Mouse (Mus musculus): ENCODE measurements around the gene Dlk2. TPM values are rescaled to one million over a fixed set of nuclear protein-coding genes. Genes with fewer than 3 reads are reported as not detected.

The Dlk2 gene
- total and polyA plus RNA-seq, 3 experiments, result 0.22 TPM; not detected in 2

GRCm38 (mm10) chr17:46265502-46265901, 31.7 kb upstream of the Dlk2 start:
- TF ChIP-seq GATA2 (IDR thresholded peaks at IDR 0.05; ENCODE audit: borderline replicate concordance, low read depth, low read length) (no peak), POLR2AphosphoS5 (IDR thresholded peaks at IDR 0.05; ENCODE audit: insufficient replicate concordance, low read depth, low read length) (no peak), TAL1 (conservative IDR thresholded peaks at IDR 0.05; ENCODE audit: low read depth, low read length) (no peak), GATA1 (IDR thresholded peaks at IDR 0.05; ENCODE audit: borderline replicate concordance, low read length) (no peak), CTCF (IDR thresholded peaks at IDR 0.05; ENCODE audit: low read depth, low read length) (no peak)
- H3K4me1 ChIP-seq (ENCODE audit: insufficient read depth, low read depth, low read length), result peaks cover 28% of the 10 kb centered on the region
- H3K36me3 ChIP-seq (replicated peaks), result peaks cover 99% of the 10 kb centered on the region
- no peaks in the 10 kb centered on the region for H3K9me3 ChIP-seq (replicated peaks)
- DNase-seq (ENCODE audit: low spot score), result no peak
- H3K4me3 ChIP-seq (ENCODE audit: low read depth, low read length), result no peak overlapping the region
- no peaks in the 10 kb centered on the region for H3K27me3 ChIP-seq (ENCODE audit: insufficient read depth, low read length)
- no peak for ATAC-seq (ENCODE audit: extremely low read depth, insufficient number of reproducible peaks, low FRiP score, poor library complexity, severe bottlenecking)

GRCm38 (mm10) chr17:46265918-46266618, 31.2 kb upstream of the Dlk2 start:
- ATAC-seq (ENCODE audit: extremely low read depth, insufficient number of reproducible peaks, low FRiP score, poor library complexity, severe bottlenecking), result peak; percentile 40
- TF ChIP-seq TAL1 (conservative IDR thresholded peaks at IDR 0.05; ENCODE audit: low read depth, low read length) (no peak), POLR2AphosphoS5 (IDR thresholded peaks at IDR 0.05; ENCODE audit: insufficient replicate concordance, low read depth, low read length) (no peak), GATA1 (IDR thresholded peaks at IDR 0.05; ENCODE audit: borderline replicate concordance, low read length) (no peak), CTCF (IDR thresholded peaks at IDR 0.05; ENCODE audit: low read depth, low read length) (peak; percentile 73), GATA2 (IDR thresholded peaks at IDR 0.05; ENCODE audit: borderline replicate concordance, low read depth, low read length) (no peak)
- peaks cover 22% of the 10 kb centered on the region for H3K4me1 ChIP-seq (ENCODE audit: insufficient read depth, low read depth, low read length)
- DNase-seq (ENCODE audit: low spot score), result peak; percentile 63
- H3K27me3 ChIP-seq (ENCODE audit: insufficient read depth, low read length), result no peaks in the 10 kb centered on the region
- no peaks in the 10 kb centered on the region for H3K9me3 ChIP-seq (replicated peaks)
- H3K4me3 ChIP-seq (ENCODE audit: low read depth, low read length), result no peak overlapping the region
- peaks cover 99% of the 10 kb centered on the region for H3K36me3 ChIP-seq (replicated peaks)

GRCm38 (mm10) chr17:46266986-46267385, 30.2 kb upstream of the Dlk2 start:
- ATAC-seq (ENCODE audit: extremely low read depth, insufficient number of reproducible peaks, low FRiP score, poor library complexity, severe bottlenecking) (no peak), DNase-seq (ENCODE audit: low spot score) (no peak)
- peaks cover 99% of the 10 kb centered on the region for H3K36me3 ChIP-seq (replicated peaks)
- no peak for TF ChIP-seq GATA2 (IDR thresholded peaks at IDR 0.05; ENCODE audit: borderline replicate concordance, low read depth, low read length)
- H3K27me3 ChIP-seq (ENCODE audit: insufficient read depth, low read length), result no peaks in the 10 kb centered on the region
- no peak overlapping the region for H3K4me3 ChIP-seq (ENCODE audit: low read depth, low read length)
- H3K9me3 ChIP-seq (replicated peaks), result no peaks in the 10 kb centered on the region
- H3K4me1 ChIP-seq (ENCODE audit: insufficient read depth, low read depth, low read length), result peaks cover 21% of the 10 kb centered on the region

GRCm38 (mm10) chr17:46267511-46267910, 29.7 kb upstream of the Dlk2 start:
- ATAC-seq (ENCODE audit: extremely low read depth, insufficient number of reproducible peaks, low FRiP score, poor library complexity, severe bottlenecking), result no peak
- H3K4me3 ChIP-seq (ENCODE audit: low read depth, low read length), result no peak overlapping the region
- H3K36me3 ChIP-seq (replicated peaks), result peaks cover 99% of the 10 kb centered on the region

GRCm38 (mm10) chr17:46268026-46268720, 29.0 kb upstream of the Dlk2 start:
- peaks cover 99% of the 10 kb centered on the region for H3K36me3 ChIP-seq (replicated peaks)
- ATAC-seq (ENCODE audit: extremely low read depth, insufficient number of reproducible peaks, low FRiP score, poor library complexity, severe bottlenecking) (no peak), DNase-seq (ENCODE audit: low spot score) (no peak)
- no peaks in the 10 kb centered on the region for H3K27me3 ChIP-seq (ENCODE audit: insufficient read depth, low read length)
- H3K4me1 ChIP-seq (ENCODE audit: insufficient read depth, low read depth, low read length), result peaks cover 21% of the 10 kb centered on the region
- no peak overlapping the region for H3K4me3 ChIP-seq (ENCODE audit: low read depth, low read length)
- TF ChIP-seq CTCF (IDR thresholded peaks at IDR 0.05; ENCODE audit: low read depth, low read length) (no peak), POLR2AphosphoS5 (IDR thresholded peaks at IDR 0.05; ENCODE audit: insufficient replicate concordance, low read depth, low read length) (no peak), TAL1 (conservative IDR thresholded peaks at IDR 0.05; ENCODE audit: low read depth, low read length) (no peak), GATA2 (IDR thresholded peaks at IDR 0.05; ENCODE audit: borderline replicate concordance, low read depth, low read length) (no peak), GATA1 (IDR thresholded peaks at IDR 0.05; ENCODE audit: borderline replicate concordance, low read length) (no peak)
- H3K9me3 ChIP-seq (replicated peaks), result no peaks in the 10 kb centered on the region

More at GRCm38 (mm10) chr17:46267511-46267910, 29.7 kb upstream of the Dlk2 start:
- Histone ChIP-seq H3K9me3 (replicated peaks) (no peaks in the 10 kb centered on the region), H3K4me1 (ENCODE audit: insufficient read depth, low read depth, low read length) (peaks cover 21% of the 10 kb centered on the region), H3K27me3 (ENCODE audit: insufficient read depth, low read length) (no peaks in the 10 kb centered on the region)
- DNase-seq (ENCODE audit: low spot score), result no peak
- TF ChIP-seq CTCF (IDR thresholded peaks at IDR 0.05; ENCODE audit: low read depth, low read length) (no peak), GATA2 (IDR thresholded peaks at IDR 0.05; ENCODE audit: borderline replicate concordance, low read depth, low read length) (no peak), POLR2AphosphoS5 (IDR thresholded peaks at IDR 0.05; ENCODE audit: insufficient replicate concordance, low read depth, low read length) (no peak), GATA1 (IDR thresholded peaks at IDR 0.05; ENCODE audit: borderline replicate concordance, low read length) (no peak), TAL1 (conservative IDR thresholded peaks at IDR 0.05; ENCODE audit: low read depth, low read length) (no peak)

GRCm38 (mm10) chr17:46269771-46270534, 27.3 kb upstream of the Dlk2 start:
- ATAC-seq (ENCODE audit: extremely low read depth, insufficient number of reproducible peaks, low FRiP score, poor library complexity, severe bottlenecking), result no peak
- H3K27me3 ChIP-seq (ENCODE audit: insufficient read depth, low read length), result no peaks in the 10 kb centered on the region

More at GRCm38 (mm10) chr17:46269771-46270534, 27.3 kb upstream of the Dlk2 start:
- TF ChIP-seq CTCF (IDR thresholded peaks at IDR 0.05; ENCODE audit: low read depth, low read length) (no peak), TAL1 (conservative IDR thresholded peaks at IDR 0.05; ENCODE audit: low read depth, low read length) (no peak), GATA2 (IDR thresholded peaks at IDR 0.05; ENCODE audit: borderline replicate concordance, low read depth, low read length) (no peak), POLR2AphosphoS5 (IDR thresholded peaks at IDR 0.05; ENCODE audit: insufficient replicate concordance, low read depth, low read length) (no peak), GATA1 (IDR thresholded peaks at IDR 0.05; ENCODE audit: borderline replicate concordance, low read length) (no peak)
- peaks cover 21% of the 10 kb centered on the region for H3K4me1 ChIP-seq (ENCODE audit: insufficient read depth, low read depth, low read length)
- no peak overlapping the region; the same call in 1 of the 2 replicates for H3K4me3 ChIP-seq (ENCODE audit: low read depth, low read length)
- peaks cover 97% of the 10 kb centered on the region for H3K36me3 ChIP-seq (replicated peaks)
- no peaks in the 10 kb centered on the region for H3K9me3 ChIP-seq (replicated peaks)
- no peak for DNase-seq (ENCODE audit: low spot score)
